Mouse (Mus musculus): ENCODE measurements at regions not wholly inside any gene's neighbourhood (a gene's known extent, or its start where the extent isn't known, plus 50 kb on each side); places are given as distances from the start of the nearest gene placed in this dataset.

DNA sequence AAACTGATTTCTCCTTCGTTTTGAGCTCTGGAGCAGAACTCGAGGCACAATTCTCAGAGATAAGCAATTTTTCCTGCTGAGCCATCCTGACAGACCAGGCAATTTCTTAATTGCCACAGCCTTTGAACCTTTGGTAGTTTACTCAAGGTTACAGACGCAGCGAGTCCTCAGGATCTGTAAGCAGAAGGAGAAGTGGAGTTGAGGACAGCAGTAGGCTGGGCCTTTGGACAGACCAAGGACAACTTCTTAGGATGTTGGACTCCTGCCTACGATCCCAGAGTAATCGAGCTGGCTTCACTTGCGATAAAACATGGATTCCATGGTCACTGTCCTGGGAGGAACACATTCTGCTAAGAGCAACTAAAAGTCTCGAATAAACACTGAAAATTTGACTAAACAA lies 62.7 kb upstream of the Eed start:
- TF ChIP-seq CTCF (IDR thresholded peaks at IDR 0.05; ENCODE audit: control insufficient read depth, insufficient read depth, low read length) (no peak), POLR2A (IDR thresholded peaks at IDR 0.05; ENCODE audit: borderline replicate concordance, control insufficient read depth, low read depth, low read length) (no peak)
